ENCODE assay signal across 14 mouse cellular contexts in the genomic region with DNA sequence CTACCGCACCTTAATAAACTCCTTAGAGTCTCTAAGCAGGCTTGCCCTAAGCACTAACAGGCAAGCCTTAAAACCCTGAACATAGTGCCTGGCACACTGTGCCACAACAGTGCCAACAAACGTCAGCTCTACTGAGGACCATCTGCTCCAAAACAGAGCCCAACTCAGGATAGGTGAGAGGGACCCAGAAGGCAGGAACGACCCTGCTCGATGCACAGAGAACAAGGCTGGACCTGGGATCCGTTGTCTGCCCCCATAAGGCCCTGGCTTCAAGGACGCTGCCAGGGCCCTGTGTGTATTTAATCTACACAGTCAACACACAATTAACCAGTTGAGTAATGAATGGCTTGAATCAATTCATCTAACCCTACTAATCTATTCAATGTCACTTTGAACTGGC.
DNase-seq lines count a peak whose midpoint lies in the region; ATAC-seq lines count a peak whose summit lies in the region.
"Had no signal": no experiment of that assay in that cellular context is flagged by ENCODE, and none has a peak within 500 bp of the region (broad histone marks: within the 10 kb centered on the region; RNA-seq: fewer than 3 reads in every experiment).

No protein-coding gene starts in this region.

- no peaks in the 10 kb centered on the region for H3K36me3 ChIP-seq in kidney, embryonic 16.5 days (ENCODE audit: insufficient read depth, low read length)
- H3K36me3 ChIP-seq in kidney, embryonic 15.5 days = no peaks in the 10 kb centered on the region
- H3K36me3 ChIP-seq in hindbrain, embryonic 13.5 days = no peaks in the 10 kb centered on the region
- no peaks in the 10 kb centered on the region for H3K36me3 ChIP-seq in neural tube, embryonic 13.5 days
- H3K36me3 ChIP-seq: heart, embryonic 13.5 days had no signal

- no peak for ATAC-seq in kidney, embryonic 16.5 days (ENCODE audit: low FRiP score, low TSS enrichment)
- ATAC-seq in kidney, embryonic 15.5 days (replicated peaks; ENCODE audit: low FRiP score) = no peak
- ATAC-seq in hindbrain, embryonic 13.5 days (ENCODE audit: low FRiP score) = no peak
- no peak for ATAC-seq in neural tube, embryonic 13.5 days (ENCODE audit: low read depth)
- ATAC-seq: intestine, embryonic 16.5 days had no signal

- H3K4me1 ChIP-seq in kidney, embryonic 16.5 days (ENCODE audit: insufficient read depth, low read length) = peaks cover 68% of the 10 kb centered on the region
- H3K4me1 ChIP-seq in kidney, embryonic 15.5 days = peaks cover 70% of the 10 kb centered on the region
- peaks cover 76% of the 10 kb centered on the region for H3K4me1 ChIP-seq in hindbrain, embryonic 13.5 days (replicated peaks)
- H3K4me1 ChIP-seq in neural tube, embryonic 13.5 days (replicated peaks) = peaks cover 79% of the 10 kb centered on the region

- no peaks in the 10 kb centered on the region for H3K27me3 ChIP-seq in kidney, embryonic 16.5 days (ENCODE audit: insufficient read depth, low read length)
- H3K27me3 ChIP-seq in kidney, embryonic 15.5 days = no peaks in the 10 kb centered on the region
- no peaks in the 10 kb centered on the region for H3K27me3 ChIP-seq in hindbrain, embryonic 13.5 days
- no peaks in the 10 kb centered on the region for H3K27me3 ChIP-seq in neural tube, embryonic 13.5 days
- H3K27me3 ChIP-seq: heart, embryonic 13.5 days had no signal

- 72% methylated on average over 6 of the region's 6 CpGs for WGBS in kidney, embryonic 16.5 days
- 73% methylated on average over 6 of the region's 6 CpGs for WGBS in kidney, embryonic 15.5 days
- 37% methylated on average over 6 of the region's 6 CpGs for WGBS in hindbrain, embryonic 13.5 days
- WGBS in neural tube, embryonic 13.5 days = 43% methylated on average over 6 of the region's 6 CpGs

- no peaks in the 10 kb centered on the region for H3K9me3 ChIP-seq in kidney, embryonic 16.5 days (ENCODE audit: low read length)
- no peaks in the 10 kb centered on the region for H3K9me3 ChIP-seq in kidney, embryonic 15.5 days (replicated peaks)
- no peaks in the 10 kb centered on the region for H3K9me3 ChIP-seq in hindbrain, embryonic 13.5 days
- no peaks in the 10 kb centered on the region for H3K9me3 ChIP-seq in neural tube, embryonic 13.5 days
- H3K9me3 ChIP-seq: heart, embryonic 13.5 days had no signal

- peak; percentile 75 to 89 for DNase-seq in cerebellum, postnatal 14 days
- DNase-seq in kidney, adult 18-20 months = no peak
- no peak for DNase-seq in thymus, postnatal 36 days
- DNase-seq in testis, postnatal 14 days (ENCODE audit: low spot score) = no peak
- DNase-seq: adrenal gland, postnatal 10 days; B cell, adult 2 months; lung, postnatal 36 days; thymus, postnatal 14 days had no signal

- no peak overlapping the region for H3K4me3 ChIP-seq in kidney, embryonic 16.5 days (ENCODE audit: low read length)
- no peak overlapping the region for H3K4me3 ChIP-seq in kidney, embryonic 15.5 days (replicated peaks)
- H3K4me3 ChIP-seq in hindbrain, embryonic 13.5 days = no peak overlapping the region
- no peak overlapping the region for H3K4me3 ChIP-seq in neural tube, embryonic 13.5 days
- H3K4me3 ChIP-seq: heart, embryonic 13.5 days had no signal

- no peak overlapping the region for H3K27ac ChIP-seq in kidney, embryonic 16.5 days (ENCODE audit: low read length)
- H3K27ac ChIP-seq in kidney, embryonic 15.5 days = no peak overlapping the region
- peak overlapping the region; percentile 96 for H3K27ac ChIP-seq in hindbrain, embryonic 13.5 days
- H3K27ac ChIP-seq in neural tube, embryonic 13.5 days (replicated peaks) = peak overlapping the region; percentile 96
- H3K27ac ChIP-seq: heart, embryonic 13.5 days had no signal

- H3K9ac ChIP-seq in kidney, embryonic 16.5 days (replicated peaks; ENCODE audit: low read length) = peak overlapping the region; percentile 1; the same call in 1 of the 2 replicates
- no peak overlapping the region for H3K9ac ChIP-seq in kidney, embryonic 15.5 days
- peak overlapping the region; percentile 81 for H3K9ac ChIP-seq in hindbrain, embryonic 13.5 days
- H3K9ac ChIP-seq in neural tube, embryonic 13.5 days = peak overlapping the region; percentile 77

- H3K4me2 ChIP-seq in kidney, embryonic 16.5 days (replicated peaks; ENCODE audit: low read depth, low read length) = no peak overlapping the region
- no peak overlapping the region for H3K4me2 ChIP-seq in kidney, embryonic 15.5 days
- peak overlapping the region; percentile 60 for H3K4me2 ChIP-seq in hindbrain, embryonic 13.5 days
- peak overlapping the region; percentile 66 for H3K4me2 ChIP-seq in neural tube, embryonic 13.5 days

Comparison
In these comparisons a context has a peak if more than half of its experiments do, and no peak if none do; other contexts are left out.
1. H3K27ac ChIP-seq: peak in hindbrain, embryonic 13.5 days (single experiment) and neural tube, embryonic 13.5 days (single experiment); none in kidney, embryonic 16.5 days (single experiment) and kidney, embryonic 15.5 days (single experiment).
2. H3K4me2 ChIP-seq: peak in hindbrain, embryonic 13.5 days (single experiment) and neural tube, embryonic 13.5 days (single experiment); none in kidney, embryonic 16.5 days (single experiment) and kidney, embryonic 15.5 days (single experiment).
3. DNase-seq: peak in cerebellum, postnatal 14 days (2 of 2); none in kidney, adult 18-20 months (single experiment), thymus, postnatal 36 days (0 of 2) and testis, postnatal 14 days (single experiment).